In genomic region chr10:86299795-86300194, GRCm38 (mm10) we compare ENCODE assay signal across 8 mouse cellular contexts. TPM values are rescaled to one million over a fixed set of nuclear protein-coding genes. Genes with fewer than 3 reads are reported as not detected.
DNase-seq lines count a peak whose midpoint lies in the region; ATAC-seq and TF ChIP-seq lines count a peak whose summit lies in the region.

No protein-coding gene starts in this region.

- intact Hi-C loops in heart, postnatal 14 days (cut with DNase I), result loop anchor here (2.0 to 10.0 kb wide), 3 partner anchors 41 to 405 kb away; partner anchors contain the start of genes Hsp90b1 and Ttc41

- DNase-seq in heart, postnatal 14 days, result no peak
- no peak for DNase-seq in cerebellum, adult 9-11 months
- no peak for DNase-seq in right cerebral cortex, adult 2 months (ENCODE audit: low spot score in 2 of 2)
- no peak for DNase-seq in right cerebral cortex, adult 18-20 months

- 0 out of 2 replicates have a peak overlapping the region, but pooled peaks have one; percentile 3 for H3K27ac ChIP-seq in heart, embryonic 11.5 days (ENCODE audit: low read depth, low read length)
- H3K27ac ChIP-seq in heart, embryonic 16.5 days (ENCODE audit: low read length), result peak overlapping the region; percentile 1; the same call in 1 of the 2 replicates
- no peak overlapping the region for H3K27ac ChIP-seq in liver, embryonic 15.5 days (replicated peaks)

- no peak for TF ChIP-seq CTCF in E14TG2a.4 (conservative IDR thresholded peaks at IDR 0.05; ENCODE audit: low read length)

- H3K9me3 ChIP-seq in heart, embryonic 11.5 days (replicated peaks; ENCODE audit: control insufficient read depth, low read length), result no peaks in the 10 kb centered on the region
- H3K9me3 ChIP-seq in E14TG2a.4 (ENCODE audit: low read length), result no peaks in the 10 kb centered on the region
- H3K9me3 ChIP-seq in heart, embryonic 16.5 days (replicated peaks; ENCODE audit: control insufficient read depth, low read length), result no peaks in the 10 kb centered on the region
- no peaks in the 10 kb centered on the region for H3K9me3 ChIP-seq in liver, embryonic 15.5 days (replicated peaks)

- peaks cover 21% of the 10 kb centered on the region; the same call in 1 of the 2 replicates for H3K4me1 ChIP-seq in heart, embryonic 11.5 days (ENCODE audit: control insufficient read depth, insufficient read depth, low read length)
- peaks cover 51% of the 10 kb centered on the region for H3K4me1 ChIP-seq in E14TG2a.4 (replicated peaks; ENCODE audit: low read depth, low read length)
- H3K4me1 ChIP-seq in heart, embryonic 16.5 days (ENCODE audit: control insufficient read depth, insufficient read depth, low read length), result peaks cover 25% of the 10 kb centered on the region
- H3K4me1 ChIP-seq in liver, embryonic 15.5 days (replicated peaks), result peaks cover 38% of the 10 kb centered on the region

- peak overlapping the region; percentile 78 for H3K4me3 ChIP-seq in heart, embryonic 11.5 days (ENCODE audit: low read depth, low read length)
- H3K4me3 ChIP-seq in E14TG2a.4 (replicated peaks; ENCODE audit: low read length), result peak overlapping the region; percentile 88
- peak overlapping the region; percentile 87 for H3K4me3 ChIP-seq in heart, embryonic 16.5 days (ENCODE audit: low read length)
- peak overlapping the region; percentile 48 for H3K4me3 ChIP-seq in liver, embryonic 15.5 days (replicated peaks)

- peaks cover 8% of the 10 kb centered on the region; the same call in 1 of the 2 replicates for H3K27me3 ChIP-seq in heart, embryonic 11.5 days (ENCODE audit: control insufficient read depth, insufficient read depth, low read length)
- peaks cover 43% of the 10 kb centered on the region for H3K27me3 ChIP-seq in E14TG2a.4 (ENCODE audit: insufficient read depth, low read length)
- H3K27me3 ChIP-seq in heart, embryonic 16.5 days (ENCODE audit: control insufficient read depth, insufficient read depth, low read length), result no peaks in the 10 kb centered on the region
- peaks cover 76% of the 10 kb centered on the region for H3K27me3 ChIP-seq in liver, embryonic 15.5 days

- H3K9ac ChIP-seq in heart, embryonic 11.5 days (ENCODE audit: low read depth, low read length), result 0 out of 2 replicates have a peak overlapping the region, but pooled peaks have one; percentile 60
- peak overlapping the region; percentile 96 for H3K9ac ChIP-seq in heart, embryonic 16.5 days (ENCODE audit: low read length)
- H3K9ac ChIP-seq in liver, embryonic 15.5 days, result no peak overlapping the region

- peak overlapping the region; percentile 91 for H3K4me2 ChIP-seq in heart, embryonic 11.5 days
- H3K4me2 ChIP-seq in heart, embryonic 16.5 days (ENCODE audit: low read depth, low read length), result peak overlapping the region; percentile 72
- peak overlapping the region; percentile 72 for H3K4me2 ChIP-seq in liver, embryonic 15.5 days

- WGBS in heart, embryonic 11.5 days (ENCODE audit: insufficient replicate concordance), result 25% methylated on average over 6 of the region's 6 CpGs
- WGBS in heart, embryonic 16.5 days, result 40% methylated on average over 6 of the region's 6 CpGs
- WGBS in liver, embryonic 15.5 days (ENCODE audit: insufficient replicate concordance), result 34% methylated on average over 6 of the region's 6 CpGs

- no peaks in the 10 kb centered on the region for H3K36me3 ChIP-seq in heart, embryonic 11.5 days (ENCODE audit: control insufficient read depth, insufficient read depth, low read length)
- no peaks in the 10 kb centered on the region for H3K36me3 ChIP-seq in E14TG2a.4 (ENCODE audit: insufficient read depth, low read length)
- H3K36me3 ChIP-seq in heart, embryonic 16.5 days (ENCODE audit: control insufficient read depth, insufficient read depth), result peaks cover 3% of the 10 kb centered on the region; the same call in 1 of the 2 replicates
- H3K36me3 ChIP-seq in liver, embryonic 15.5 days (replicated peaks), result no peaks in the 10 kb centered on the region

- ATAC-seq in heart, embryonic 11.5 days (replicated peaks; ENCODE audit: insufficient number of reproducible peaks, low FRiP score, low TSS enrichment), result no peak
- ATAC-seq in heart, embryonic 16.5 days (replicated peaks; ENCODE audit: extremely low read depth, insufficient read depth, low FRiP score), result no peak
- ATAC-seq in liver, embryonic 15.5 days (ENCODE audit: insufficient read depth), result no peak

RNA-seq across cellular contexts. Expression of gene Timp3, which starts 0.4 kb away (rescaled TPM):
- 56.6 and 63.9 TPM in 2 replicates for polyA plus RNA-seq in heart, embryonic 11.5 days (2014; fragmentation: Nextera tagmentation; extraction: Ambion mirVana)
- total RNA-seq in heart, postnatal 14 days (2021), result 100 to 1,000 TPM; 163 to 172 TPM
- polyA plus RNA-seq in heart, embryonic 16.5 days (2015; fragmentation: Nextera tagmentation; extraction: Ambion mirVana), result 90.5 and 91.7 TPM in 2 replicates
- polyA plus RNA-seq in liver, embryonic 15.5 days (2015; fragmentation: Nextera tagmentation; extraction: Ambion mirVana), result 6.3 and 6.7 TPM in 2 replicates
